Mouse (Mus musculus): ENCODE measurements around the gene Msmb. TPM values are rescaled to one million over a fixed set of nuclear protein-coding genes. Genes with fewer than 3 reads are reported as not detected.
A peak's percentile ranks its signal among the peaks of the same experiment; 100 is the strongest.
"Not testable (repeated sequence)": the region's sequence is repeated elsewhere in the genome, so short reads cannot be mapped to it uniquely, and the experiment has no call there.

Msmb gene
- polyA plus RNA-seq, 1 experiment from 2014 or later: not detected

DNA sequence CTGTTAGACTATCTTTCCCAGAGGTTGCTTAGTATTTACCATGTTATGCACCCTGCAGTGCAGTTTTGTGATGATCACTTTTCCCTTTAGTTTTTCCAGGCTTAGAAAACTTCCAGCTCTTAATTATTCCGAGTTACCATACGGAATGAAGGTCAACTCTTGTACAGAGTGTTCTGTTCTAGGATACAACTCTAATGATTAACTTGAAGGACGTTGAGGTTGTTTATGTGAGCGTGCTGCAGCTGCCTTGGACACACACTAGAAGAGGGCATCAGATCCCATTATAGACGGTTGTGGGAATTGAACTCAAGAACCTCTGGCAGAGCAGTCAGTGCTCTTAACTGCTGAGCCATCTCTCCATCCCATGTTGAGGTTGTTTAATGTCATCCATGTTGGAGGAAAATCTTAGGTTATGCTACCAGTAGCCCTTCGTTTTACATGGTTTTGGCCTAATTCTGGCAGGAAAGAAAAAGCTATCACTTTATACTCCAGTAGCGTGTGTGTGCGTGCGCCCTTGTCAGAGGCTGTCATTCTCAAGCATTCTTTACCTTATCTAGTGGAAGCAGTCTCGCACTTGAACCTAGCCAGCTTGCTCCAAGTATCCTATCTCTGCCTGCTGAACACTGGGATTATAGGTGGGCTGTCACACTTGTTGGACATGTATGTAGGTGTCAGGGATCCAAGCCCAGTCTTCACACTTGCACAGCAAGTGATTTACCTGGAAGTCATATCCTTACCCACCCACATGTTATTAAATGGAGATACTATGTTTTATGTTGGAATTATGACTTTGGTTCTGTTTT lies 37.8 kb downstream of the Msmb start:
- WGBS: 86% methylated on average over 10 of the region's 10 CpGs
- no peak overlapping the region for H3K27ac ChIP-seq (replicated peaks)
- H3K27me3 ChIP-seq: no peaks in the 10 kb centered on the region
- no peak overlapping the region for H3K4me3 ChIP-seq (replicated peaks)
- H3K4me2 ChIP-seq (replicated peaks): no peak overlapping the region
- no peak for ATAC-seq (ENCODE audit: insufficient number of reproducible peaks, low FRiP score, low TSS enrichment, low read depth)
- no peaks in the 10 kb centered on the region for H3K4me1 ChIP-seq
- peaks cover 57% of the 10 kb centered on the region for H3K36me3 ChIP-seq
- H3K9me3 ChIP-seq (replicated peaks): no peaks in the 10 kb centered on the region
- H3K9ac ChIP-seq: no peak overlapping the region

DNA sequence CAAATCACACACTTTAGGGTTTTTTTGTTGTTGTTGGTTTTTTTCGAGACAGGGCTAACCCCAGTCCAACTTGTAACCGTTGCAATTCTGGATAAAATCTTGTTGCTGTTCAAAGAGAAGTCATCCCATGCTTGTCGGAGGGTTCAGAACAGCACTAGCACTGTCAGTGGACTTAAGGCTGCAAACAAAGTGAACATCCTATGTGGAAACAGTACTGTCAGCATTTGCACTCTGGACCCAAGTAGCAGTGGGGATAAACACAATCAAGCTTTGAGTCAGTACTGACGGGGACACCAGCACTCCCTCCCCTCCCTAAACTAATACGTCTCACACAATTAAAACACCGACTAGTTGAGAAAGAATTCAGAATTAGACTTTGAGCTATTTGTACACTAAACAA lies 39.0 kb downstream of the Msmb start:
- ATAC-seq (ENCODE audit: insufficient number of reproducible peaks, low FRiP score, low TSS enrichment, low read depth): no peak
- no peaks in the 10 kb centered on the region for H3K9me3 ChIP-seq (replicated peaks)
- H3K9ac ChIP-seq: no peak overlapping the region
- WGBS: 88% methylated on average over 6 of the region's 6 CpGs
- peaks cover 59% of the 10 kb centered on the region for H3K36me3 ChIP-seq
- no peaks in the 10 kb centered on the region for H3K4me1 ChIP-seq
- H3K4me3 ChIP-seq (replicated peaks): no peak overlapping the region
- no peak overlapping the region for H3K4me2 ChIP-seq (replicated peaks)
- H3K27ac ChIP-seq (replicated peaks): no peak overlapping the region
- H3K27me3 ChIP-seq: no peaks in the 10 kb centered on the region

DNA sequence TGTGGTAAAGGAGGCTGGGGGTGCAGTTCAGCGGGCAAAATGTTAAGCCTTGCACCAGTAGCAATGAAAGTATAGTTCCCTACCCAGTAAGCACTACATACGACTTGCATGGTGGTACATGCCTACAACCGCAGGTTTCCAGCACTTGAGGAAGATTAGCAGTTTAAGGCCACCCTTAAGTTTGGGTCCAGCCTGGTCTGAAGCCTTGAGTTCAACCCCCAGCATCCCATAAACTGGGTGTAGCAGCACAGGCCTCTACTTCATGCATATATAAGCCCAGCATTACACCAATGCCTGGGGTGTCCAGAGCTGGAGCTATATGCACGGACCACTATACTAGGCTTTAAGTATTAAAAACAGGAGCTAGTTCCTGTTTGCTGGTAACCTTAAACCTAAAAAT lies 42.0 kb downstream of the Msmb start:
- Histone ChIP-seq H3K4me1 (no peaks in the 10 kb centered on the region), H3K36me3 (peaks cover 71% of the 10 kb centered on the region), H3K27ac (replicated peaks) (no peak overlapping the region), H3K4me3 (replicated peaks) (no peak overlapping the region), H3K9ac (no peak overlapping the region), H3K27me3 (no peaks in the 10 kb centered on the region), H3K9me3 (replicated peaks) (no peaks in the 10 kb centered on the region), H3K4me2 (replicated peaks) (no peak overlapping the region)
- WGBS: 97% methylated on average over 4 of the region's 4 CpGs
- no peak for ATAC-seq (ENCODE audit: insufficient number of reproducible peaks, low FRiP score, low TSS enrichment, low read depth)

DNA sequence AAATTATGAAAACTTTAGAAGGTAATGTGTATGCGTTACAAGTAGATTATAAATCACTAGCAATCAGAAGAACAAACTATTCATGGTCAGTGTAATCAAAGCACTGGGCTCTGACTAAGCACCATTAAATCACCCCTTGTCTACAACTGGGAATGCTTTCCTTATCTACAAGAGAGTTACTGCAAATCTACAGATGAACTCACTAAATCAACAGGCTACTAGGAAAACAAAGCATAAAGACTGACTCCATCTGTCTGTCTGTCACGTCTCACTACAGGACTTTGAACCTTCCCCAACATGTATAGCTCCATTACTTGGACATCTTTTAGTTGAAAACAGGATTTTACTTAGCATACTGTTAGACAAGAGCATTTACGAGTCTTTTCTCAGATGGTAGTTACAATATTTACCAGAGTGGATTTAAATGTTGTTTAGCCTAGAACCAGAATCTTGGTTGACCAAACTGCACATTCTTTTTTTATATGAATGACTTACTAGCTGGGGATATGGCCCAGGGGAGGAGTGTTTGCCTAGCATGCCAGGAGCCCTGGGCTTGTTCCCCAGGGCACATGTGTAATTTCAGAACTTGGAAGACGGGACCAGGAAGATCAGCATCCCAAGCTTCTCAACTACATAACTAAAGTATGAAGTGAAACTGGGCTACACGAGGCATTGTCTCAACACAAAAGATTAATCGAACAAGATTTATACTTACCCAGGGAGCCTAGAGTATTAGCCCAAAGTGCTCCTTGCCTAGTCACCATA lies 49.0 kb downstream of the Msmb start:
- Histone ChIP-seq H3K27me3 (no peaks in the 10 kb centered on the region), H3K4me2 (replicated peaks) (no peak overlapping the region), H3K36me3 (peaks cover 59% of the 10 kb centered on the region), H3K27ac (replicated peaks) (no peak overlapping the region), H3K4me1 (no peaks in the 10 kb centered on the region), H3K4me3 (replicated peaks) (no peak overlapping the region), H3K9ac (no peak overlapping the region), H3K9me3 (replicated peaks) (no peaks in the 10 kb centered on the region)
- no peak for ATAC-seq (ENCODE audit: insufficient number of reproducible peaks, low FRiP score, low TSS enrichment, low read depth)
- 90% methylated on average over 6 of the region's 6 CpGs for WGBS

DNA sequence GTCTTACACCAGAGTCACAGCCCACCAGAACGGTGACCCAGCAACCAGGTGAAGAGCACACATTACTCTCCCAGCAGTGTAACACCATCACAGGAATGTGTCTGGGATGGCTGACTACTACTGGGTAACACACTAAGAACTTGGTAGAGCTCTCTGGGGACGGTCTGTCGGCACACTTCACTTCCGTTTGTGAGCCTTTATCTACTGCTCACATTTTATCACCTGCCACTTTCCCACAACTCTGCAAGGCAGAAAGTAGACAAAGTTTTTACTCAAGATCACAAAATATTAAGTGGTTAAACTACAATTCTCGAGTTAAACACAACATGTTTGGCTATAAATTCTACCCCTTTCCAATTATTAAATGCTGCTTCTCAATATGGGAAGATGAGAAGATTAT lies 50.1 kb downstream of the Msmb start:
- Histone ChIP-seq H3K4me1 (no peaks in the 10 kb centered on the region), H3K27ac (replicated peaks) (no peak overlapping the region), H3K9ac (no peak overlapping the region), H3K27me3 (no peaks in the 10 kb centered on the region), H3K4me3 (replicated peaks) (no peak overlapping the region), H3K9me3 (replicated peaks) (no peaks in the 10 kb centered on the region), H3K4me2 (replicated peaks) (no peak overlapping the region), H3K36me3 (peaks cover 60% of the 10 kb centered on the region)
- WGBS: 93% methylated on average over 5 of the region's 5 CpGs
- ATAC-seq (ENCODE audit: insufficient number of reproducible peaks, low FRiP score, low TSS enrichment, low read depth): no peak

DNA sequence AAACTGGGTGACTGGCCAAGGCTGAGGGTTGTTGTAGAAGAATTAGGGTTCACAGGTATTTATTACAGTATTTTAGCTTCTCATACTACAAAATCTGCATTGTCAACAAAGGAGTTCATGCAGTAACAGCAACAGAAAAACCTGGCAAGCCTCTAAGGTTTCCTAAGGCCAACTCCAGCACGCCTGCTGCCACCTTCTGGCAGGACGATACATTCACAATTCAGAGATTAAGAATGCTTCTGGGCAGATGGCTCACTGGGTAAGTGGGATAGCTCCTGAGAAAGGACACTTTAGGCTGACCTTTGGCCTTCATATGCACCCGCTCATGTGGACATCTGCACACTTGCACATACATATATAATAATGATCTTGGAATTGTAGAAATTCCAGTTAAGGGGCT lies 50.6 kb downstream of the Msmb start:
- no peaks in the 10 kb centered on the region for H3K9me3 ChIP-seq (replicated peaks)
- no peak overlapping the region for H3K9ac ChIP-seq
- 46% methylated on average over 3 of the region's 3 CpGs for WGBS
- no peak overlapping the region for H3K4me3 ChIP-seq (replicated peaks)
- ATAC-seq (ENCODE audit: insufficient number of reproducible peaks, low FRiP score, low TSS enrichment, low read depth): no peak
- peaks cover 60% of the 10 kb centered on the region for H3K36me3 ChIP-seq
- H3K4me2 ChIP-seq (replicated peaks): no peak overlapping the region
- no peaks in the 10 kb centered on the region for H3K4me1 ChIP-seq
- no peaks in the 10 kb centered on the region for H3K27me3 ChIP-seq
- no peak overlapping the region for H3K27ac ChIP-seq (replicated peaks)

DNA sequence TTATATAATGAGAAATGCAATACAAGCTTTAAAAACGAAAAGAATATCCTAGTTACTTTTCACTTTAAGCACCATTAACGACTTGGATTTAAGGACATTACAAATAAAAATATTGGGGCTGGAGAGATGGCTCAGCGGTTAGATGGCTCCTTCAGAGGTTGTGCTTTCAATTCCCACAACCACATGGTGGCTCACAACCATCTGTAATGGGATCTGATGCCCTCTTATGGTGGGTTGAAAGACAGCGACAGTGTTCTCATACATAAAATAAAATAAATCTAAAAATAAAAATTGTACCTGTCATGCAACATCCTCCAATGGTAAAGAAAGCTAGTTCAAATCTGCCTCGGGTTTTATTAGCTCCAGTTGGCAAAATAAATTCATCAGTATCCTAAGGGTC lies 51.7 kb downstream of the Msmb start:
- 78% methylated on average over 5 of the region's 5 CpGs for whole genome bisulfite sequencing
- H3K4me1 ChIP-seq; H3K9ac ChIP-seq; ATAC-seq (ENCODE audit: insufficient number of reproducible peaks, low FRiP score, low TSS enrichment, low read depth); H3K27ac ChIP-seq (replicated peaks); H3K4me3 ChIP-seq (replicated peaks); H3K9me3 ChIP-seq (replicated peaks); H3K27me3 ChIP-seq; H3K4me2 ChIP-seq (replicated peaks): not testable (repeated sequence)
- H3K36me3 ChIP-seq: peaks cover 59% of the 10 kb centered on the region

DNA sequence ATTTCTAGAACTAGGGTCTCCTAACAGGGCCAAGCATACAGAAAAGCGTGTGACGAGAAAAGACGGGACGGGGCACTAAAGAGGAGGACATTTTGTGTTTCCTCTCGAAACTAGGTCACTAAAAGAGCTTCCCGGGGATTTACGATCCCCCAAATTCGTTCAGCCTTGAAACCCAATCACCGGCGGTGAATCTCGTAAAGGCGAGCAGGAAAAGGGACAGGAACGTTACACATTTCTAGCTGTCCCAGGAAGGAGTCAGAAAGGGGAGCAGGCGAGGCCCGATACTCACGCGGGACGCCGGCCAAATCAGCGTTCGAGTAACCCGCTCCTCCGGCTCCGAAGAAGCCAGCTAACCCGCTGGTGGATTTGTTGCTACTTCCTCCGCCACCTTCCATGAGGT lies 59.5 kb downstream of the Msmb start:
- ATAC-seq (ENCODE audit: insufficient number of reproducible peaks, low FRiP score, low TSS enrichment, low read depth): no peak
- Histone ChIP-seq H3K4me3 (replicated peaks) (peak overlapping the region; percentile 98), H3K9ac (peak overlapping the region; percentile 85), H3K9me3 (replicated peaks) (no peaks in the 10 kb centered on the region), H3K36me3 (peaks cover 20% of the 10 kb centered on the region), H3K27me3 (no peaks in the 10 kb centered on the region), H3K4me1 (peaks cover 21% of the 10 kb centered on the region), H3K4me2 (replicated peaks) (peak overlapping the region; percentile 57), H3K27ac (replicated peaks) (peak overlapping the region; percentile 66)
- under 1% methylated on average over 26 of the region's 26 CpGs for WGBS

DNA sequence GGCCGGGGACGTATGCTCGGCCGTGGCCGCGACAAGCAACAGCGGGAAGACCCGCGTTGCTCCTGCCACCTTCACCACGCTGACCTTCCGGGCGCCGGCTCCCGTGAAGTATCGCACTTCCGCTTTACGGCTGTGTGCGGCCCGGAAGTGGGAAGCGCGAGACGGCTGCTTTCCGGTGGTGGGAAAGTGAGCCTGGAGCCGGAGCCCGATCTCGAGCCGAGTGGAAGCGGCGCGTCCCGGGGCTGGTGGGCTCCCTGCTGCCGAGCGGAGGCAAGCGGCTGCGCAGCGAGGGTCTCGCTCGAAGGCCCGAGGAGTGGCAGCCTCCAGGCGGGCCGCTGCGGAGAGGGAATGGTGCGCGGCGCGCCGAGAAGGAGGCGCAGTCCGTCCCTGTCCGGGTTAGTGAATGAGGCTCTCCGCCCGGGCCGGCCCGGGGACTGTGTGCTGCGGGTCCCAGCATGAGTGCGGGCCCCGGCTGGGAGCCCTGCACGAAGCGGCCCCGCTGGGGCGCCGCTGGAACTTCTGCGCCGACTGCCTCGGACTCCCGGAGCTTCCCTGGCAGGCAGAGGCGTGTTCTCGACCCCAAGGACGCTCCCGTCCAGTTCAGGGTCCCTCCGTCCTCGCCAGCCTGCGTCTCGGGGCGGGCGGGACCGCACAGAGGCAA lies 60.1 kb downstream of the Msmb start, which contains the start of the genes Timm23 and Parg:
TSS of gene Timm23 (minus strand) at position 108 of the 661 bp plus-strand sequence.
TSS of gene Parg (plus strand) at position 159 of the 661 bp plus-strand sequence.
- under 1% methylated on average over 76 of the region's 77 CpGs for WGBS
- no peaks in the 10 kb centered on the region for H3K9me3 ChIP-seq (replicated peaks)
- H3K27me3 ChIP-seq: no peaks in the 10 kb centered on the region
- H3K9ac ChIP-seq: peak within 1 kb of the TSS; percentile 85
- H3K36me3 ChIP-seq: peaks cover 17% of the 10 kb centered on the region
- peak within 1 kb of the TSS; percentile 78 for H3K4me2 ChIP-seq (replicated peaks)
- H3K4me3 ChIP-seq (replicated peaks): peak within 1 kb of the TSS; percentile 98
- peak; percentile 92 for ATAC-seq (ENCODE audit: insufficient number of reproducible peaks, low FRiP score, low TSS enrichment, low read depth)
- peaks cover 21% of the 10 kb centered on the region for H3K4me1 ChIP-seq
- H3K27ac ChIP-seq (replicated peaks): peak within 1 kb of the TSS; percentile 82

All from embryonic facial prominence, embryonic 15.5 days (tissue).